ENCODE assay signal across 16 mouse cellular contexts in genomic region chr4:62881824-62882223, GRCm38 (mm10).
DNase-seq lines count a peak whose midpoint lies in the region; ATAC-seq and TF ChIP-seq lines count a peak whose summit lies in the region.
"Had no signal": no experiment of that assay in that cellular context is flagged by ENCODE, and none has a peak within 500 bp of the region (broad histone marks: within the 10 kb centered on the region; RNA-seq: fewer than 3 reads in every experiment).

No protein-coding gene starts in this region.

- no peaks in the 10 kb centered on the region for H3K9me3 ChIP-seq in midbrain, postnatal 0 days (ENCODE audit: low read length)
- no peaks in the 10 kb centered on the region for H3K9me3 ChIP-seq in midbrain, embryonic 16.5 days (replicated peaks; ENCODE audit: control insufficient read depth, low read length, poor library complexity, severe bottlenecking)
- no peaks in the 10 kb centered on the region for H3K9me3 ChIP-seq in forebrain, postnatal 0 days (ENCODE audit: low read length)
- H3K9me3 ChIP-seq: heart, embryonic 10.5 days; limb, embryonic 12.5 days; midbrain, embryonic 13.5 days had no signal

- 0 out of 2 replicates have a peak, but pooled peaks have one; percentile 11 for TF ChIP-seq CTCF in midbrain, postnatal 0 days (IDR thresholded peaks at IDR 0.05)
- peak; percentile 17 for TF ChIP-seq CTCF in Patski (IDR thresholded peaks at IDR 0.05)
- no peak for TF ChIP-seq CTCF in forebrain, postnatal 0 days (IDR thresholded peaks at IDR 0.05; ENCODE audit: low read depth)

- H3K27ac ChIP-seq in midbrain, postnatal 0 days (ENCODE audit: low read depth, low read length): no peak overlapping the region
- H3K27ac ChIP-seq in midbrain, embryonic 16.5 days (ENCODE audit: low read length): no peak overlapping the region
- no peak overlapping the region for H3K27ac ChIP-seq in forebrain, postnatal 0 days (ENCODE audit: low read depth, low read length)
- H3K27ac ChIP-seq: heart, embryonic 10.5 days; limb, embryonic 12.5 days; midbrain, embryonic 13.5 days had no signal

- no peak for ATAC-seq in midbrain, postnatal 0 days (ENCODE audit: low FRiP score)
- no peak for ATAC-seq in midbrain, embryonic 16.5 days
- no peak for ATAC-seq in Patski
- peak; percentile 54; the same call in 1 of the 2 replicates for ATAC-seq in megakaryocyte progenitor cell, adult 5-6 weeks (replicated peaks; ENCODE audit: poor library complexity)
- ATAC-seq in forebrain, postnatal 0 days: no peak
- ATAC-seq: midbrain, embryonic 13.5 days had no signal

- POLR2A ChIA-PET in Patski (lab: Charles Lee): no interaction called here

- in situ Hi-C loops in Patski (cut with MboI; ENCODE audit: low pct_unique_long_range_greater_than_20kb): no loop called here

- H3K4me2 ChIP-seq in midbrain, postnatal 0 days (ENCODE audit: low read depth, low read length, poor library complexity, severe bottlenecking): no peak overlapping the region
- no peak overlapping the region for H3K4me2 ChIP-seq in midbrain, embryonic 16.5 days (ENCODE audit: low read length)
- no peak overlapping the region for H3K4me2 ChIP-seq in forebrain, postnatal 0 days (ENCODE audit: low read depth)
- H3K4me2 ChIP-seq: limb, embryonic 12.5 days; midbrain, embryonic 13.5 days had no signal

- H3K27me3 ChIP-seq in midbrain, postnatal 0 days (ENCODE audit: insufficient read depth, low read length): no peaks in the 10 kb centered on the region
- no peaks in the 10 kb centered on the region for H3K27me3 ChIP-seq in midbrain, embryonic 16.5 days (ENCODE audit: control insufficient read depth, insufficient read depth, low read depth, low read length)
- H3K27me3 ChIP-seq in Patski: no peaks in the 10 kb centered on the region
- no peaks in the 10 kb centered on the region for H3K27me3 ChIP-seq in forebrain, postnatal 0 days (ENCODE audit: insufficient read depth, low read length)
- H3K27me3 ChIP-seq: midbrain, embryonic 13.5 days had no signal

- WGBS in midbrain, postnatal 0 days: 80% methylated on average over 10 of the region's 11 CpGs
- WGBS in midbrain, embryonic 16.5 days: 80% methylated on average over 10 of the region's 11 CpGs
- 74% methylated on average over 10 of the region's 11 CpGs for WGBS in forebrain, postnatal 0 days

- CTCF ChIA-PET in Patski (lab: Charles Lee): interaction anchor here (1.0 kb wide), 1 partner anchor 241 kb away, joined by 3 read pairs; no protein-coding TSS in a partner anchor

- H3K36me3 ChIP-seq in midbrain, postnatal 0 days (ENCODE audit: insufficient read depth, low read length): no peaks in the 10 kb centered on the region
- H3K36me3 ChIP-seq in midbrain, embryonic 16.5 days (ENCODE audit: control insufficient read depth, insufficient read depth, low read length): no peaks in the 10 kb centered on the region
- no peaks in the 10 kb centered on the region for H3K36me3 ChIP-seq in forebrain, postnatal 0 days (ENCODE audit: insufficient read depth)
- H3K36me3 ChIP-seq: heart, embryonic 10.5 days; limb, embryonic 12.5 days; midbrain, embryonic 13.5 days had no signal

- no peaks in the 10 kb centered on the region for H3K4me1 ChIP-seq in midbrain, postnatal 0 days (ENCODE audit: insufficient read depth, low read length)
- no peaks in the 10 kb centered on the region for H3K4me1 ChIP-seq in midbrain, embryonic 16.5 days (ENCODE audit: control insufficient read depth, insufficient read depth, low read length)
- no peaks in the 10 kb centered on the region for H3K4me1 ChIP-seq in forebrain, postnatal 0 days (ENCODE audit: insufficient read depth)
- H3K4me1 ChIP-seq: heart, embryonic 10.5 days; limb, embryonic 12.5 days; midbrain, embryonic 13.5 days had no signal

- peak; percentile 25 to 36 for DNase-seq in cerebellum, postnatal 10 days
- DNase-seq in cerebellum, adult 18-20 months: no peak
- no peak for DNase-seq in midbrain, postnatal 0 days (ENCODE audit: low spot score)
- DNase-seq in Patski (ENCODE audit: low read depth, low spot score): no peak
- no peak for DNase-seq in forebrain, postnatal 0 days
- DNase-seq in lung, postnatal 36 days: no peak
- DNase-seq: heart, postnatal 4 days; kidney, adult 18-20 months; lung, postnatal 10 days; right cerebral cortex, postnatal 25 days had no signal

- H3K9ac ChIP-seq in midbrain, postnatal 0 days (replicated peaks; ENCODE audit: low read length, poor library complexity, severe bottlenecking): no peak overlapping the region
- no peak overlapping the region for H3K9ac ChIP-seq in midbrain, embryonic 16.5 days (ENCODE audit: low read depth, low read length)
- H3K9ac ChIP-seq in forebrain, postnatal 0 days: no peak overlapping the region
- H3K9ac ChIP-seq: limb, embryonic 12.5 days; midbrain, embryonic 13.5 days had no signal

- no peak overlapping the region for H3K4me3 ChIP-seq in midbrain, postnatal 0 days (ENCODE audit: low read depth, low read length)
- H3K4me3 ChIP-seq in midbrain, embryonic 16.5 days (ENCODE audit: low read depth, low read length): no peak overlapping the region
- H3K4me3 ChIP-seq in forebrain, postnatal 0 days (ENCODE audit: low read depth, low read length): no peak overlapping the region
- H3K4me3 ChIP-seq: erythroblast, embryonic 14.5 days; heart, embryonic 10.5 days; limb, embryonic 12.5 days; midbrain, embryonic 13.5 days had no signal

Comparison
In these comparisons a context has a peak if more than half of its experiments do, and no peak if none do; other contexts are left out.
1. DNase-seq: peak in cerebellum, postnatal 10 days (2 of 2); none in cerebellum, adult 18-20 months (0 of 2), midbrain, postnatal 0 days (single experiment), Patski (single experiment), forebrain, postnatal 0 days (single experiment) and lung, postnatal 36 days (single experiment).